Mouse (Mus musculus) liver, adult 2 months (tissue): ENCODE results near the gene Psma1.

ENCODE experiments used
- CTCF ChIP-seq: fragments of 200-500 bp; IDR thresholded peaks from 2 replicates; pipeline ENCODE4 v1.5.1; 2011; ENCODE audit warnings: low read depth, low read length, control low read depth
- POLR2A ChIP-seq: fragments of 200-500 bp; IDR thresholded peaks from 2 replicates; pipeline ENCODE4 v1.6.1; 2011; ENCODE audit warnings: low read length, control low read depth; ENCODE audit not compliant: insufficient read depth; ENCODE audit errors: extremely low read depth

GRCm38 (mm10) chr7:114276005-114276752 is at the start of gene Psma1:
- TF ChIP-seq CTCF (peak; percentile 11; the same call in 1 of the 2 replicates), POLR2A (peak; percentile 89)
